Mouse (Mus musculus) embryonic fibroblast, embryonic 13.5 days (primary cell): ENCODE data around the gene Madcam1. TPM values are rescaled to one million over a fixed set of nuclear protein-coding genes. Genes with fewer than 3 reads are reported as not detected.

Source experiments
- H3K27ac ChIP-seq: 2 replicates; pipeline ENCODE4 v1.5.1; 2012; ENCODE audit warnings: low read length, control low read depth, inconsistent platforms; ENCODE audit not compliant: insufficient read depth
- H3K4me1 ChIP-seq: 2 replicates; pipeline ENCODE4 v1.6.1; 2011; ENCODE audit warnings: low read length; ENCODE audit not compliant: control insufficient read depth, insufficient read depth
- H3K4me3 ChIP-seq: 2 replicates; pipeline ENCODE4 v1.5.1; 2011; ENCODE audit warnings: mild to moderate bottlenecking, control low read depth, low read length; ENCODE audit not compliant: insufficient read depth
- CTCF ChIP-seq: IDR thresholded peaks from 2 replicates; pipeline ENCODE4 v1.5.1; 2011; ENCODE audit warnings: mild to moderate bottlenecking, control low read depth, low read length, moderate library complexity, borderline replicate concordance; ENCODE audit not compliant: insufficient read depth
- POLR2A ChIP-seq: IDR thresholded peaks from 2 replicates; pipeline ENCODE4 v1.6.1; 2011; ENCODE audit warnings: low read depth, mild to moderate bottlenecking, control low read depth, low read length, moderate library complexity
- polyA plus RNA-seq: library from polyadenylated mRNA; stranded (reverse); fragments of >200 nt; gene quantifications from 2 replicates; pipeline ENCODE4 v1.2.4, GENCODE M21; 2011; ENCODE audit warnings: low read depth; ENCODE audit not compliant: missing spikeins, insufficient read length

Madcam1 gene
- polyA plus RNA-seq, 1 experiment = not detected

- TF ChIP-seq POLR2A (peak; percentile 61), CTCF (no peak)
- peak within 1 kb of the TSS; percentile 39 for H3K27ac ChIP-seq
These were observed 26.9 kb upstream of the Madcam1 start, which contains the start of gene Shc2 for GRCm38 (mm10) chr10:79637128-79638110. Gene Shc2, minus strand, starts transcription at chr10:79637918.

GRCm38 (mm10) chr10:79638486-79639204 is 25.7 kb upstream of the Madcam1 start:
- Histone ChIP-seq H3K4me3 (peak overlapping the region; percentile 6; the same call in 1 of the 2 replicates), H3K4me1 (peaks cover 6% of the 10 kb centered on the region), H3K27ac (peak overlapping the region; percentile 39)
- TF ChIP-seq CTCF (no peak), POLR2A (peak; percentile 58)

More at GRCm38 (mm10) chr10:79637128-79638110, 26.9 kb upstream of the Madcam1 start, which contains the start of gene Shc2:
- Histone ChIP-seq H3K4me1 (peaks cover 12% of the 10 kb centered on the region), H3K4me3 (peak within 1 kb of the TSS; percentile 58)

- no peaks in the 10 kb centered on the region for H3K4me1 ChIP-seq
- H3K4me3 ChIP-seq = no peak within 1 kb of the TSS
- H3K27ac ChIP-seq = no peak within 1 kb of the TSS
- TF ChIP-seq CTCF (no peak), POLR2A (no peak)
These were observed 18.6 kb upstream of the Madcam1 start, which contains the start of gene Odf3l2 for GRCm38 (mm10) chr10:79645711-79646110. Gene Odf3l2, minus strand, starts transcription at chr10:79645738.

- Histone ChIP-seq H3K27ac (no peak overlapping the region), H3K4me1 (no peaks in the 10 kb centered on the region), H3K4me3 (no peak overlapping the region)
- peak; percentile 87 for TF ChIP-seq CTCF
- TF ChIP-seq POLR2A = no peak
These were observed 15.1 kb upstream of the Madcam1 start for GRCm38 (mm10) chr10:79649070-79649751.

GRCm38 (mm10) chr10:79652789-79653188 is 11.6 kb upstream of the Madcam1 start:
- TF ChIP-seq CTCF = no peak
- no peak for TF ChIP-seq POLR2A
- Histone ChIP-seq H3K27ac (no peak overlapping the region), H3K4me3 (no peak overlapping the region), H3K4me1 (no peaks in the 10 kb centered on the region)

GRCm38 (mm10) chr10:79654946-79655395 is 9.4 kb upstream of the Madcam1 start:
- no peak overlapping the region for H3K4me3 ChIP-seq
- H3K4me1 ChIP-seq = no peaks in the 10 kb centered on the region
- TF ChIP-seq CTCF = no peak
- no peak for TF ChIP-seq POLR2A
- no peak overlapping the region for H3K27ac ChIP-seq

GRCm38 (mm10) chr10:79658829-79659228 is 5.5 kb upstream of the Madcam1 start:
- Histone ChIP-seq H3K4me3 (no peak overlapping the region), H3K4me1 (no peaks in the 10 kb centered on the region), H3K27ac (no peak overlapping the region)
- TF ChIP-seq CTCF = peak; percentile 4; the same call in 1 of the 2 replicates
- TF ChIP-seq POLR2A = no peak

- Histone ChIP-seq H3K27ac (no peak overlapping the region), H3K4me3 (no peak overlapping the region), H3K4me1 (no peaks in the 10 kb centered on the region)
- TF ChIP-seq CTCF = no peak; the same call in 1 of the 2 replicates
- no peak for TF ChIP-seq POLR2A
These were observed 4.1 kb upstream of the Madcam1 start for GRCm38 (mm10) chr10:79660298-79660697.

GRCm38 (mm10) chr10:79661861-79662260 is 2.5 kb upstream of the Madcam1 start:
- no peak overlapping the region for H3K4me3 ChIP-seq
- H3K4me1 ChIP-seq = no peaks in the 10 kb centered on the region
- TF ChIP-seq POLR2A = no peak
- no peak for TF ChIP-seq CTCF
- no peak overlapping the region for H3K27ac ChIP-seq
